Mouse (Mus musculus) Muller cell, postnatal 12 days (primary cell): ENCODE data around the gene Llgl2.
A peak's percentile ranks its signal among the peaks of the same experiment; 100 is the strongest.

ENCODE experiments used
- DNase-seq: peaks from one replicate; pipeline ENCODE4 v3.0.0-alpha.2; 2015; ENCODE audit errors: inconsistent ontology term

Llgl2 gene

GRCm38 (mm10) chr11:115808696-115809310, 15.0 kb upstream of the Llgl2 start:
- no peak for DNase-seq

- no peak for DNase-seq
These were observed 14.5 kb upstream of the Llgl2 start for GRCm38 (mm10) chr11:115809311-115809781.

GRCm38 (mm10) chr11:115810377-115810776, 13.5 kb upstream of the Llgl2 start:
- DNase-seq, result peak; percentile 55

GRCm38 (mm10) chr11:115811381-115812093, 12.3 kb upstream of the Llgl2 start:
- no peak for DNase-seq

- DNase-seq, result no peak
These were observed 11.8 kb upstream of the Llgl2 start for GRCm38 (mm10) chr11:115812095-115812494.

GRCm38 (mm10) chr11:115812533-115813420, 11.1 kb upstream of the Llgl2 start:
- DNase-seq, result peak; percentile 48

- peak; percentile 98 for DNase-seq
These were observed 10.1 kb upstream of the Llgl2 start, which contains the start of gene Caskin2 for GRCm38 (mm10) chr11:115813507-115814296. Gene Caskin2, minus strand, starts transcription at chr11:115813639.

GRCm38 (mm10) chr11:115814605-115815450, 9.0 kb upstream of the Llgl2 start, which contains the start of gene Tsen54:
Gene Tsen54, plus strand, starts transcription at chr11:115814724.
- DNase-seq, result peak; percentile 85

GRCm38 (mm10) chr11:115817331-115817730, 6.5 kb upstream of the Llgl2 start:
- no peak for DNase-seq

GRCm38 (mm10) chr11:115819915-115820623, 3.8 kb upstream of the Llgl2 start:
- DNase-seq, result no peak

GRCm38 (mm10) chr11:115821001-115821400, 2.8 kb upstream of the Llgl2 start:
- peak; percentile 33 for DNase-seq

- DNase-seq, result no peak
These were observed 964 bp downstream of the Llgl2 start for GRCm38 (mm10) chr11:115824813-115825212.

- DNase-seq, result no peak
These were observed 2.6 kb downstream of the Llgl2 start for GRCm38 (mm10) chr11:115826487-115826886.

GRCm38 (mm10) chr11:115827624-115828023, 3.8 kb downstream of the Llgl2 start:
- DNase-seq, result no peak

GRCm38 (mm10) chr11:115829036-115829435, 5.2 kb downstream of the Llgl2 start:
- DNase-seq, result no peak

GRCm38 (mm10) chr11:115830550-115831325, 6.9 kb downstream of the Llgl2 start:
- no peak for DNase-seq

GRCm38 (mm10) chr11:115831518-115831917, 7.7 kb downstream of the Llgl2 start:
- DNase-seq, result no peak

GRCm38 (mm10) chr11:115832064-115832463, 8.2 kb downstream of the Llgl2 start:
- no peak for DNase-seq

- DNase-seq, result no peak
These were observed 8.7 kb downstream of the Llgl2 start for GRCm38 (mm10) chr11:115832523-115832922.
